Mouse (Mus musculus) midbrain, embryonic 13.5 days (tissue): ENCODE results near the gene Tsx. TPM values are rescaled to one million over a fixed set of nuclear protein-coding genes. Genes with fewer than 3 reads are reported as not detected.
"Not testable (repeated sequence)": the region's sequence is repeated elsewhere in the genome, so short reads cannot be mapped to it uniquely, and the experiment has no call there.

ENCODE experiments used
- ATAC-seq: fragments of 200-750 bp; cut with Nextera tagmentation; 2 replicates; pipeline ENCODE4 v1.8.0; 2017; ENCODE audit warnings: mild to moderate bottlenecking, moderate TSS enrichment, moderate library complexity
- H3K27ac ChIP-seq: fragments of 300-500 bp; sonication (generic); 2 replicates; pipeline ENCODE4 v1.5.1; 2015; ENCODE audit warnings: inconsistent platforms, mild to moderate bottlenecking, moderate library complexity
- H3K27me3 ChIP-seq: fragments of 300-500 bp; sonication (generic); 2 replicates; pipeline ENCODE4 v1.6.1; 2015; ENCODE audit warnings: mild to moderate bottlenecking, inconsistent platforms
- H3K36me3 ChIP-seq: fragments of 300-500 bp; sonication (generic); 2 replicates; pipeline ENCODE4 v1.6.1; 2015; ENCODE audit warnings: mild to moderate bottlenecking, inconsistent platforms
- H3K4me1 ChIP-seq: fragments of 300-500 bp; sonication (generic); replicated peaks from 2 replicates; pipeline ENCODE4 v1.6.1; 2015; ENCODE audit warnings: inconsistent platforms
- H3K4me2 ChIP-seq: fragments of 300-500 bp; sonication (generic); replicated peaks from 2 replicates; pipeline ENCODE4 v1.6.1; 2015; ENCODE audit warnings: moderate library complexity, mild to moderate bottlenecking, inconsistent platforms
- H3K4me3 ChIP-seq: fragments of 300-500 bp; sonication (generic); replicated peaks from 2 replicates; pipeline ENCODE4 v1.5.1; 2015; ENCODE audit warnings: mild to moderate bottlenecking, inconsistent platforms
- H3K9ac ChIP-seq: fragments of 300-500 bp; sonication (generic); replicated peaks from 2 replicates; pipeline ENCODE4 v1.6.1; 2015; ENCODE audit warnings: mild to moderate bottlenecking, inconsistent platforms
- H3K9me3 ChIP-seq: fragments of 300-500 bp; sonication (generic); 2 replicates; pipeline ENCODE4 v1.6.1; 2016; ENCODE audit warnings: mild to moderate bottlenecking, inconsistent platforms
- WGBS: fragments of 180-500 bp; shearing (Covaris S2); methylation state at CpG from one replicate; pipeline ENCODE4 v1.1.7; 2015; 5-methylcytosine and 5-hydroxymethylcytosine counted together
- polyA plus RNA-seq: library from polyadenylated mRNA; unstranded; fragments of >200 nt; fragmentation: Nextera tagmentation; extraction: Ambion mirVana; gene quantifications from 2 replicates; pipeline ENCODE4 v1.2.1, GENCODE M21; 2015

The Tsx gene
- polyA plus RNA-seq, 1 experiment from 2014 or later, result 0.34 TPM

GRCm38 (mm10) chrX:103438023-103438422 lies 23.8 kb downstream of the Tsx start:
- Histone ChIP-seq H3K27me3 (peaks cover 64% of the 10 kb centered on the region), H3K4me3 (no peak overlapping the region), H3K36me3 (no peaks in the 10 kb centered on the region), H3K27ac (no peak overlapping the region), H3K9me3 (no peaks in the 10 kb centered on the region), H3K4me1 (no peaks in the 10 kb centered on the region), H3K9ac (no peak overlapping the region), H3K4me2 (no peak overlapping the region)
- 12% methylated on average over 9 of the region's 9 CpGs for WGBS
- ATAC-seq, result no peak

- H3K4me3 ChIP-seq, result no peak overlapping the region
- no peaks in the 10 kb centered on the region for H3K36me3 ChIP-seq
- H3K4me2 ChIP-seq, result no peak overlapping the region
- peak; percentile 24; the same call in 1 of the 2 replicates for ATAC-seq
- no peaks in the 10 kb centered on the region for H3K9me3 ChIP-seq
- H3K4me1 ChIP-seq, result no peaks in the 10 kb centered on the region
- WGBS, result 4% methylated on average over 1 of the region's 1 CpGs
- no peak overlapping the region for H3K9ac ChIP-seq
- H3K27ac ChIP-seq, result no peak overlapping the region
- peaks cover 58% of the 10 kb centered on the region for H3K27me3 ChIP-seq
Measured at GRCm38 (mm10) chrX:103440803-103441202, 26.5 kb downstream of the Tsx start.

GRCm38 (mm10) chrX:103443755-103444154 lies 29.5 kb downstream of the Tsx start:
- H3K4me2 ChIP-seq, result no peak overlapping the region
- H3K36me3 ChIP-seq, result no peaks in the 10 kb centered on the region
- H3K4me1 ChIP-seq, result peaks cover 4% of the 10 kb centered on the region; the same call in 1 of the 2 replicates
- no peak for ATAC-seq
- no peak overlapping the region for H3K9ac ChIP-seq
- H3K4me3 ChIP-seq, result no peak overlapping the region
- no peaks in the 10 kb centered on the region for H3K9me3 ChIP-seq
- H3K27me3 ChIP-seq, result peaks cover 58% of the 10 kb centered on the region
- H3K27ac ChIP-seq, result no peak overlapping the region
- 40% methylated on average over 7 of the region's 7 CpGs for WGBS

GRCm38 (mm10) chrX:103447539-103448169 lies 33.4 kb downstream of the Tsx start:
- peaks cover 61% of the 10 kb centered on the region for H3K27me3 ChIP-seq
- H3K4me2 ChIP-seq, result peak overlapping the region; percentile 66
- H3K9me3 ChIP-seq, result no peaks in the 10 kb centered on the region
- H3K36me3 ChIP-seq, result no peaks in the 10 kb centered on the region
- ATAC-seq, result no peak
- 16% methylated on average over 34 of the region's 34 CpGs for WGBS
- peaks cover 4% of the 10 kb centered on the region; the same call in 1 of the 2 replicates for H3K4me1 ChIP-seq
- H3K9ac ChIP-seq, result peak overlapping the region; percentile 23
- no peak overlapping the region for H3K27ac ChIP-seq
- H3K4me3 ChIP-seq, result peak overlapping the region; percentile 36

GRCm38 (mm10) chrX:103448429-103448828 lies 34.2 kb downstream of the Tsx start:
- H3K27ac ChIP-seq, H3K9me3 ChIP-seq, ATAC-seq, H3K36me3 ChIP-seq, H3K9ac ChIP-seq, H3K4me1 ChIP-seq: not testable (repeated sequence)
- Histone ChIP-seq H3K27me3 (peaks cover 57% of the 10 kb centered on the region), H3K4me2 (peak overlapping the region; percentile 66; the same call in 1 of the 2 replicates), H3K4me3 (peak overlapping the region; percentile 36; the same call in 1 of the 2 replicates)
- WGBS, result 55% methylated on average over 12 of the region's 13 CpGs

GRCm38 (mm10) chrX:103448943-103449722 lies 34.9 kb downstream of the Tsx start:
- H3K27me3 ChIP-seq, result peaks cover 59% of the 10 kb centered on the region
- H3K4me1 ChIP-seq, ATAC-seq, H3K9ac ChIP-seq, H3K4me3 ChIP-seq, H3K36me3 ChIP-seq, H3K4me2 ChIP-seq, H3K27ac ChIP-seq, H3K9me3 ChIP-seq: not testable (repeated sequence)
- 71% methylated on average over 21 of the region's 27 CpGs for WGBS

- Histone ChIP-seq H3K4me2 (no peak overlapping the region), H3K27ac (no peak overlapping the region), H3K4me1 (peaks cover 2% of the 10 kb centered on the region; the same call in 1 of the 2 replicates), H3K9ac (no peak overlapping the region), H3K27me3 (peaks cover 35% of the 10 kb centered on the region), H3K9me3 (no peaks in the 10 kb centered on the region), H3K36me3 (no peaks in the 10 kb centered on the region), H3K4me3 (no peak overlapping the region)
- 83% methylated on average over 6 of the region's 6 CpGs for WGBS
- no peak for ATAC-seq
Measured at GRCm38 (mm10) chrX:103452815-103453214, 38.5 kb downstream of the Tsx start.

- Histone ChIP-seq H3K36me3 (no peaks in the 10 kb centered on the region), H3K4me2 (no peak overlapping the region), H3K9ac (no peak overlapping the region), H3K27ac (no peak overlapping the region), H3K4me1 (no peaks in the 10 kb centered on the region), H3K9me3 (no peaks in the 10 kb centered on the region), H3K27me3 (no peaks in the 10 kb centered on the region), H3K4me3 (no peak overlapping the region)
- 72% methylated on average over 5 of the region's 5 CpGs for WGBS
- ATAC-seq, result no peak
Measured at GRCm38 (mm10) chrX:103460056-103460455, 45.8 kb downstream of the Tsx start.

- no peaks in the 10 kb centered on the region for H3K4me1 ChIP-seq
- H3K9me3 ChIP-seq, result no peaks in the 10 kb centered on the region
- H3K4me2 ChIP-seq, result no peak overlapping the region
- no peaks in the 10 kb centered on the region for H3K36me3 ChIP-seq
- no peak overlapping the region for H3K9ac ChIP-seq
- no peak overlapping the region for H3K27ac ChIP-seq
- WGBS, result 75% methylated on average over 2 of the region's 2 CpGs
- H3K4me3 ChIP-seq, result no peak overlapping the region
- no peaks in the 10 kb centered on the region for H3K27me3 ChIP-seq
- no peak for ATAC-seq
Measured at GRCm38 (mm10) chrX:103468998-103469397, 54.7 kb downstream of the Tsx start.

- no peak for ATAC-seq
- 85% methylated on average over 3 of the region's 3 CpGs for WGBS
Measured at GRCm38 (mm10) chrX:103472346-103472745, 58.1 kb downstream of the Tsx start.

More at GRCm38 (mm10) chrX:103472346-103472745, 58.1 kb downstream of the Tsx start:
- Histone ChIP-seq H3K4me1 (no peaks in the 10 kb centered on the region), H3K27me3 (no peaks in the 10 kb centered on the region), H3K36me3 (no peaks in the 10 kb centered on the region), H3K9me3 (no peaks in the 10 kb centered on the region), H3K27ac (no peak overlapping the region), H3K9ac (no peak overlapping the region), H3K4me3 (no peak overlapping the region), H3K4me2 (no peak overlapping the region)
